Mouse (Mus musculus) left cerebral cortex, adult 9 months (tissue): ENCODE data around the gene Scrt2.

Experiments used
- DNase-seq, 2 experiments: peaks; one replicate each; pipeline ENCODE4 v3.0.0; 2022; ENCODE audit warnings: low spot score in 2 of 2

The Scrt2 gene

GRCm38 (mm10) chr2:152105318-152106224 is 24.2 kb downstream of the Scrt2 start, which contains the start of gene Srxn1:
Gene Srxn1, plus strand, starts transcription at chr2:152105516.
- peak; percentile 79 to 87 for DNase-seq

DNA sequence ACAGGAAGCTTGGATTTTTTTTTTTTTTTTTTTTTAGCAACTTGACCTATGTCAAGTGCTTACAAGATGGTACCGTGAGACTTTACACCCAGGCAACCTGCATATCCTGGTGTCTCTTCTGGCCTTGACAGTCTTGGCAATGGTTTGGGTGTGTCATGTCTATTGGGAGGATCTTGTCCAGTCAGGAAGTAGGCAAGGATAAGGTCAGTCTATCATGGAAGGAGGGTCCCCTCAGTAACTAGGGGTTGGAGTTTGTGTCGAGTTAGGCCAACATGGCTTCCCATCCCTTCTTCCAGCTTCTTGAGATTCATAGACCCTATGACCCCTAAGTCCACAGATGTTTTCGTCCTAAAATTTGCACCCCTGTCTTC is 24.9 kb downstream of the Scrt2 start:
- DNase-seq, result no peak

- DNase-seq, result no peak
Observed at GRCm38 (mm10) chr2:152106597-152106996, 25.3 kb downstream of the Scrt2 start.

- DNase-seq, result no peak
Observed at GRCm38 (mm10) chr2:152108702-152109101, 27.4 kb downstream of the Scrt2 start.

GRCm38 (mm10) chr2:152109386-152109785 is 28.1 kb downstream of the Scrt2 start:
- no peak for DNase-seq

- DNase-seq, result no peak
Observed at GRCm38 (mm10) chr2:152111311-152111710, 30.0 kb downstream of the Scrt2 start.

GRCm38 (mm10) chr2:152111920-152112319 is 30.6 kb downstream of the Scrt2 start:
- peak; percentile 76 to 95 for DNase-seq

DNA sequence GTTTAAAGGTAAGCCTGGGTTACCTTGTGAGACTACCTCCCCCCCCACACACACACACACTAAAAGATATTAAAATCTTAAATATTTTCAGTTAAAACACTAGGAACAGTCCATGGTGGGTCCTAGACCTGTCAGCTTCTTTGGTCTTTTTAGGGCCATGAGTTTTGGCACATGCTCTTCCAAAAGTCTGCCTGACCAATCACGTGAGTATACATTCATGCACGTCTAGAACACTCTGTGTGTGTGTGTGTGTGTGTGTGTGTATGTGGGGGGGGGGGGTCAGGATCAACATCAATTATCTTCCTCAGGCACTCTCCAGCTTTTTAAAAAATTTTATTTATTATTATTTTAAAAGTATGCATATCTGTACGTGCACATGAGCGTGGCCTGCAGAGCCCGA is 31.2 kb downstream of the Scrt2 start:
- no peak for DNase-seq

DNA sequence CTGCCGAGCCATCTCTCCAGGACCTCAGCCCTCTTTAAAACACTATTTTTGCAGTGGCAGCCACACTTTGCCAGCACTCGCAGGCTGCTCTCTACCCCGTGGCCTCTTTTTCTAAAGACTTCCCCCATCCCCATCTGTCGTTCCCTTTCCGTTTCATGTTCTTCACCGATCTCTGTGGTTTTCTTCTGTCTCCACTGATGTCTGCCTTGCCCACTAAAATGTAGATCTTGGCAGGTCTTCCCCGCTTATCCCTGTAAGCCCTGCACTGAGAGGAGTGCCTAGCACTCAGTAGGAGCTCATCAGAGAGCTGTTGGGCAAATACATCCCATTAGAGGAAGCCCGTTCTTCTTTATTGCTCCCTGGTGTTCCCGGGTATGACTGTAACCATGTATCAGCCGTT is 31.6 kb downstream of the Scrt2 start:
- DNase-seq, result peak in 1 of 2 experiments; percentile 56

DNA sequence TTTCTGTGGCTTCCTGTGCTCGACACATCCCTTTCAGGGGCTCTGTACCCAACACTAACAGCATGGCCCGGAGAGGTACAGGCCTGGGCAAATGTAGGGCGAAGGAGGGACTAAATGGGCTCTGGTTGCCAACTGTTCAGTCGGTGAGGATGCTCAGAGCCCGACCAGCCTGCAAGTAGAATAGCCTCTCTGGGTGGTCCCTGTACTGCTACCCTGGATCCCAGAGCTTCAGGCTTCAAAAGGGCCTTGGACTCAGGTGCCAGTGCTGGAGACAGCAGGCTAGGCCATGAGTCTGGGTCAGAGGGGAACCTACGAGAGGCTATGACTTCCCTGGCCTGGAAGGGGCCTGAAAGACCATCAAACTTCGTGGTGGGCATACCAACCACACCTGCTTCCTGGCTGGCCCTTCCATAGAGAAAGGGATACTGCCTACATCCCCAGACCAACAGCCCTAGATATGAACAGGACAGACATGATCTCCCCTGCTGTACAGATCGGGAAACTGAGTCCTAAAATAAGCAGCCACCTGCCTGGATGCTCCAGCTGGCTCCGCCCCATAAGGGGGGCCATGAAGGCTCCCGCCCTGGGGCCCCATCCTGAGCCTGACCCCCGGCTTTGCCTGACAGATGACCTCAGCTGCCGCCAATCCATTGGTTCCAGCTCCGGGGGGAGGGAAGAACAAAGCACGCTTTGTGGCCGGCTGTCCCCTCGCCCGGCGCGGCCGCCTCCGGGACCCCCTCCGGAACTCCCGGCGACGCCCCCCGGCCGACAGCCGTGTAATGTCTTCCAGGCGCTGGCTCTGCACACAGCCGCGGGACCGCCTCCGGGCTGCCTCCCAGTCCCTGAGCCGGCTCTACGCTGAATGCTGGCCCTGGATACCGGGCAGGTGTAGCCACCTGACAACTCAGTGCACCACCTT is 33.0 kb downstream of the Scrt2 start:
- DNase-seq, result no peak

DNA sequence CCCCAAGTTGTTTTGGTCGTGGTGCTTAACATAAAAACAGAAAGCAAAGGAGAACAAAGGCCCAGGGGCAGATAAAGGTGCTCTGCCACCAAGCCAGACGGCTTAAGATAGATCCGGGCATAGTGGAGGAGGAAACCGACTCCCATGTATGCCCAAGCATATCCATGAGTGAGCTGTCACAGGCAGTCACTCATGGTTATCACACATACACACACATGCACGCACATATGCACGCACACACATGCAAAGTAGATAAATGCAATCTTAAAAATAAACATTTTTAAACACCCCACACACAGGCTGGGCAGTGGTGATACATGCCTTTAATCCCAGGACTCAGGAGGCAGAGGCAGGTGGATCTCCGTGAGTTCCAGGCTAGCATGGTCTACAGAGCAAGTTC is 36.4 kb downstream of the Scrt2 start:
- no peak for DNase-seq

DNA sequence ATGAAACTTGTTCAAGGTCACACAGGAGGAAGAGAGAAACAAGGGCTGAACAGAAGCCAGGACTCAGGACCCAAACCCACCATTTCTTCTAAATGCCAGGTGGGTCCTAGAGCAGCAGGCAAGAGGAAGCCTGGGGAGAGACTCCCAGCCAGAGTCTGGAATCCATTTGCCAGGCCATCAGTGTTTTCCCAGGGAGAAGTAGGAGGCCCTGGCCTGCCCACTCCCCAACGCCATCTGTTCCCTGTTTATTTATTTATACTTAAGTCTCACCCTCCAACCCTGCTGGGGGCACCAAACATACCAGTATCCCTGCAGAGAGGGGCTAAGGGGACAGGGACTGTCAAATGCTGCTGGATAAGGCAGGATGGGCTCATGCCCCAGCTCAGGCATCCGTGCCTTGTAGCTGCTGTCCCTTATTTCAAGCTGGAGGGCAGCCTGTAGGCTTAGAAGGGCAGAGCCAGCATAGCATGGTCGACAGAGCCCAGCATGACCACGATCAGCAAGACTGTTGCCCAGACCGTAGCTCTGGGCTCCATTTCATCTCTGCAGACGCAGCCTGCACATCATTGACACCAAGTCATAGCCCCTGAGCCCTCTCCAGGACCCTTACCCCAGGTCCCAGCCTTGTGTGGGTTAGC is 38.0 kb downstream of the Scrt2 start:
- DNase-seq, result no peak

DNA sequence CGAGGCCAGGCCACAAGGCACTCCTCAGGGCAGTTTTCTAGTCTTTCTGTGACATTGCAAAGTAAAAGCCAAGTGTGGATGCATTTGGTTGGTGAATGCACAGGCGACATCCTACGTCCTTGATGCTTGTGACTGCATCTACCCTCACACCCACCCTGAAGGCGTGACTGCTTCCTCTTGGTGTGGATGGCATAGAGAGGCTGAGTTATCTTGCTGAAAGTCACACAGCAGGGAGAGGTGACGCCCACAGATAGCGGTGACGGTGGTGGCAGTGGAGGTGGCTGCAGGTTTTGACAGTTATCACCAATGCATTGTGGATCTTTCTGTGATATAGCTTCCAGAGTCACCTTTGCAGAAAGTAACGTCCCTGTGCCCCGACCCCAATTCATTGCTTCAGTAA is 41.6 kb downstream of the Scrt2 start:
- DNase-seq, result peak in 1 of 2 experiments; percentile 49

- no peak for DNase-seq
Observed at GRCm38 (mm10) chr2:152128597-152128996, 47.3 kb downstream of the Scrt2 start.

DNA sequence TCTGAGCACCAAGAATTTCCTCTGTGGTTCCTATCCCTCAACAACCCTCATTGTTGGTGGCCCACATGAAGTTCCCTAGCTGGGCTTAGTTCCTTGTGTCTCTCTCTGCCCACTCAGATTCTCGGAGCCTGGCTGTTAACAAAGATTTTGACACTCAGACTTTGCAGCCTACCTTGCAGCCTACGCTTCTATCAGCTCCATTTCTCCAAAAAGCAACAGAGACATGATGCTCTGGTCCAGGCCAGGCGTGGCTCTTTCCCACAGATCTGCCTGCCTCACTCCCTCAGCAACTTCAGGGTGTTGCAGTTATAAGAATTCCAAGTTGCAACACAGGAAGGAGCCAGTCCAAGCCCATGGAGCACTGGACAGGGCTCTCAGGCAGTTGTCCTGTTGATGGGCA is 48.4 kb downstream of the Scrt2 start:
- peak; percentile 65 to 72 for DNase-seq

GRCm38 (mm10) chr2:152132016-152132415 is 50.7 kb downstream of the Scrt2 start:
- no peak for DNase-seq

DNA sequence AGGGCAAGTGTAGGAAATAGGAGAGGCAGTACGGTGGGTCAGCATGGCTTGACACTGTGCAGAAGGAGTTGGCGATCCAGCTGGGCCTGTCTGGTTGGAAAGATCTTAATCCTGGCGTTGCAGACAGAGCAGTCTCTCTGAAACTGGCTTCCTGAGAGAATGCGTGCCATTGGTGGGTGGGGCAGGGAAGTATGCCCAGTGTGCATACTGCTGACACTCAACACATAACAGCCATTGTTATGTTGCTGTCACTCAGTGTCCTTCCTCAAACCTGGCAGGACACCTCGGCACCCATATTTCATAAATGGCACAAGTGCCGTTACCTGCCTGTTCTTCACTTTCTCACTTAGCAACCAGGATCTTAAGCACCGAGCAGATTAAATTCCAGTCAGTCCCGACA is 51.4 kb downstream of the Scrt2 start:
- no peak for DNase-seq

DNA sequence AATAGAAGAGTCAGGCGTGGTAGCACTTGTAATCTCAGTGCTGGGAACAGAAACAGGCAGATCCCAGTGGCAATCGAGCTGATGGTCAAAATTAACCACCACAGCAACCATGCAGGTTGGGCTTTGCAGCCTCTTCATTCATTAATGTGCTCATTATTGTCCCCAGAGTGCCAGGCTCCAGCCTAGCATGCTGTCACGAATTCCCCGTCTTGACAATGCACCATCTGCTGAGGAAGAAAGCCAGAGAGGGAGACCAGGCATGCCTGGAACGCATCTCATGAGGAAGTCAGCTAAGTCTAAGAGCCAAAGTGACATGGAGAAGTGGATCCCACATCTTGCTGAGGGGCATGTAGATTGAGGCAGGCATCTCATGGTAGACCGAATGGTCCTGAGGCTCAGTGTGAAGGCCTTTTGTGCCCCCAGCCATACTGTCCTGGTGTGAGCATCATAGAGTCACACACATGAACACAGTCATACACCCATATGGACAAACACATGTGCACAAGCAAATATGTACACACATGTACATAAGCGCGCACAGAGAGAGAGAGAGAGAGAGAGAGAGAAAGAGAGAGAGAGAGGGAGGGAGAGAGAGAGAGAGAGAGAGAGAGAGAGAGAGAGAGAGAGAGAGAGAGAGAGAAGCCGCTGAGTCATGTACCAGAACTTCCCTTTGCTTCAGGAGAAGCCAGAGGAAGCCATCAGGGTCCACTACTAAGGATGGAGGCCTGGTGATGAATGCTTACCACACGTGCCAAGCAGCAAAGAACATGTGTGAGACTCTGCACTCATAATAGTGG is 58.1 kb downstream of the Scrt2 start:
- DNase-seq, result peak in 1 of 2 experiments; percentile 49

GRCm38 (mm10) chr2:152140941-152141340 is 59.6 kb downstream of the Scrt2 start:
- DNase-seq, result no peak

DNA sequence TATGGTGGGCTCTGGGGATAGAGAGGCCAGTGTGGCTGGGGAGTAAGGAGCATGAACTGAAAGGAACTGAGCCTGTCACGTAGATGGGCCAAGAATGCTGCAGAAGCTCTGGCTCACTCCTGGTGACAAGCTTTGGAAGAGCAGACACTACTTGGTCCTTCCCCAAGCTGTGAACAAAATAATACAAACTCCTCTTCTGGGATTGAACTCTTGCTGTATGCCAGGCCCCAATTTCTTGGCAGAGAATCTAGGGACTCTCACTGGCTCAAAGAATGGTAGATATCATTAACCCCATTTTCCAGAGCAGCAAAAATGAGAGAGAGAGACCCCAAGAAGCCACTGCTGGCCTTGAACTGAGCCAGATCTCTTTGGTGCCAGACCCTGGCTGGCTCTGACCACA is 60.2 kb downstream of the Scrt2 start:
- no peak for DNase-seq

GRCm38 (mm10) chr2:152142046-152142445 is 60.7 kb downstream of the Scrt2 start:
- DNase-seq, result no peak
